ENCODE assay signal across 8 mouse cellular contexts in the genomic region with DNA sequence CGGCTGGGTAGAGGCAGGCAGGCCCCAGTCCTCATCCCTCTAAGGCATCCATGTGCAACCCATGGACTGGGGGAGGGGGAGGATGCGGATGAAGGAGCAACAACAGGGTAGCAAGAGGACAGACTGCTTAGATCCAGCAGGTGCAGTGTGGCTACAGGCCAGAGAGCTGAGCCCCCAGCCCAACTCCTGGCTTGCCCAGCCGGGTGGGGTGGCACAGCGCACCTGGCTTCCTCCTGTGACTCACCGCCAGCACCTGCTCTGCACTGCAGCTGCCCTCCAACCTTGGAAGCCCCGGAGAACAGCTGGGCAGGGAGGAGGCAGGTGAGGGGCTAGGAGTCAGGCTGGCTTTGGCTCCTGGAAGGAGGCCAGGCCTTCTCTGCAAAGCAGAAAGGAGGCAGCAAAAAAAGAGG. TPM values are rescaled to one million over a fixed set of nuclear protein-coding genes. Genes with fewer than 3 reads are reported as not detected.
DNase-seq lines count a peak whose midpoint lies in the region; ATAC-seq and TF ChIP-seq lines count a peak whose summit lies in the region.

No protein-coding gene starts in this region.

- H3K9ac ChIP-seq in heart, embryonic 12.5 days, result peak overlapping the region; percentile 66
- no peak overlapping the region for H3K9ac ChIP-seq in ES-E14 (ENCODE audit: insufficient read depth, low read depth, low read length, poor library complexity, severe bottlenecking)
- peak overlapping the region; percentile 35; the same call in 1 of the 2 replicates for H3K9ac ChIP-seq in heart, postnatal 0 days (replicated peaks; ENCODE audit: low read depth, low read length)
- H3K9ac ChIP-seq in midbrain, embryonic 13.5 days (replicated peaks), result peak overlapping the region; percentile 59

- peaks cover 69% of the 10 kb centered on the region for H3K4me1 ChIP-seq in heart, embryonic 12.5 days (replicated peaks)
- peaks cover 10 to 40% of the 10 kb centered on the region in 2 experiments for H3K4me1 ChIP-seq in ES-E14 (ENCODE audit: control insufficient read depth in 2 of 2, insufficient read depth in 2 of 2, low read length in 2 of 2, poor library complexity in 1 of 2)
- H3K4me1 ChIP-seq in heart, postnatal 0 days (ENCODE audit: control insufficient read depth, insufficient read depth), result peaks cover 34% of the 10 kb centered on the region
- H3K4me1 ChIP-seq in midbrain, embryonic 13.5 days (replicated peaks), result peaks cover 32% of the 10 kb centered on the region

- DNase-seq in heart, adult 18-20 months, result no peak
- no peak for DNase-seq in ES-E14 (ENCODE audit: low read depth, low spot score)
- DNase-seq in heart, postnatal 0 days (ENCODE audit: low spot score), result no peak
- no peak for DNase-seq in embryo, embryonic 9.5 days (ENCODE audit: extremely low spot score)
- no peak for DNase-seq in spleen, postnatal 10 days (ENCODE audit: low spot score in 2 of 2)

- H3K36me3 ChIP-seq in heart, embryonic 12.5 days, result no peaks in the 10 kb centered on the region
- no peaks in the 10 kb centered on the region for H3K36me3 ChIP-seq in ES-E14 (ENCODE audit: control insufficient read depth, insufficient read depth, low read length, poor library complexity, severe bottlenecking)
- H3K36me3 ChIP-seq in heart, postnatal 0 days (replicated peaks; ENCODE audit: control insufficient read depth, insufficient read depth, low read length), result no peaks in the 10 kb centered on the region
- no peaks in the 10 kb centered on the region for H3K36me3 ChIP-seq in midbrain, embryonic 13.5 days

- no peak for TF ChIP-seq CTCF in heart, postnatal 0 days (IDR thresholded peaks at IDR 0.05; ENCODE audit: low read depth)

- no peaks in the 10 kb centered on the region for H3K27me3 ChIP-seq in heart, embryonic 12.5 days (replicated peaks)
- no peaks in the 10 kb centered on the region for H3K27me3 ChIP-seq in heart, postnatal 0 days (ENCODE audit: control insufficient read depth, insufficient read depth, low read length)
- H3K27me3 ChIP-seq in midbrain, embryonic 13.5 days, result peaks cover 25% of the 10 kb centered on the region

- peak overlapping the region; percentile 93 for H3K27ac ChIP-seq in heart, embryonic 12.5 days (ENCODE audit: poor library complexity, severe bottlenecking)
- H3K27ac ChIP-seq in ES-E14 (ENCODE audit: insufficient read depth, low read depth, low read length, poor library complexity, severe bottlenecking), result peak overlapping the region; percentile 0; the same call in 1 of the 2 replicates
- peak overlapping the region; percentile 76 for H3K27ac ChIP-seq in heart, postnatal 0 days (ENCODE audit: low read depth)
- peak overlapping the region; percentile 89 for H3K27ac ChIP-seq in midbrain, embryonic 13.5 days

- ATAC-seq in heart, embryonic 12.5 days (ENCODE audit: insufficient number of reproducible peaks, low FRiP score), result peak; percentile 10; the same call in 1 of the 2 replicates
- no peak for ATAC-seq in heart, postnatal 0 days (ENCODE audit: insufficient read depth, low read depth)
- peak; percentile 72 for ATAC-seq in midbrain, embryonic 13.5 days
- no peak for ATAC-seq in granulocyte monocyte progenitor cell, adult 5-6 weeks (replicated peaks; ENCODE audit: poor library complexity, severe bottlenecking)

- in situ Hi-C loops in ES-E14 (cut with MboI; ENCODE audit: low sequenced_read_pairs in 2 of 2, unreplicated experiment in 2 of 2), result no loop called here

- WGBS in heart, embryonic 12.5 days, result 30% methylated on average over 6 of the region's 6 CpGs
- 37% methylated on average over 6 of the region's 6 CpGs for WGBS in heart, postnatal 0 days
- 14% methylated on average over 6 of the region's 6 CpGs for WGBS in midbrain, embryonic 13.5 days

- peak overlapping the region; percentile 26 for H3K4me3 ChIP-seq in heart, embryonic 12.5 days
- peak overlapping the region in 1 of 2 experiments; percentile 45; a peak in 1 of 4 replicates for H3K4me3 ChIP-seq in ES-E14 (ENCODE audit: insufficient read depth in 1 of 2, low read depth in 1 of 2, low read length in 2 of 2, poor library complexity in 1 of 2, severe bottlenecking in 1 of 2)
- peak overlapping the region; percentile 14; the same call in 1 of the 2 replicates for H3K4me3 ChIP-seq in heart, postnatal 0 days (ENCODE audit: low read depth, low read length)
- no peak overlapping the region for H3K4me3 ChIP-seq in midbrain, embryonic 13.5 days (replicated peaks)

- TF ChIP-seq EP300 in heart, postnatal 0 days (IDR thresholded peaks at IDR 0.05; ENCODE audit: low read depth), result no peak

- H3K9me3 ChIP-seq in heart, embryonic 12.5 days (replicated peaks), result no peaks in the 10 kb centered on the region
- H3K9me3 ChIP-seq in ES-E14 (ENCODE audit: control insufficient read depth, insufficient read depth, low read depth, low read length), result no peaks in the 10 kb centered on the region
- H3K9me3 ChIP-seq in heart, postnatal 0 days (replicated peaks; ENCODE audit: control insufficient read depth, low read length), result no peaks in the 10 kb centered on the region
- H3K9me3 ChIP-seq in midbrain, embryonic 13.5 days, result no peaks in the 10 kb centered on the region

- peak overlapping the region; percentile 63 for H3K4me2 ChIP-seq in heart, embryonic 12.5 days
- H3K4me2 ChIP-seq in heart, postnatal 0 days (ENCODE audit: low read depth, low read length), result peak overlapping the region; percentile 47
- H3K4me2 ChIP-seq in midbrain, embryonic 13.5 days (replicated peaks), result peak overlapping the region; percentile 41

TF ChIP-seq in ES-E14, 5 proteins besides CTCF, POLR2A, EP300 and RAD21:
- TF ChIP-seq HCFC1 (IDR thresholded peaks at IDR 0.05; ENCODE audit: borderline replicate concordance, insufficient read depth, low read length) (no peak), ZC3H11A (IDR thresholded peaks at IDR 0.05; ENCODE audit: borderline replicate concordance, low read depth, low read length) (no peak), ZNF384 (IDR thresholded peaks at IDR 0.05; ENCODE audit: low read depth, low read length) (no peak), CHD2 (IDR thresholded peaks at IDR 0.05; ENCODE audit: low read depth, low read length) (no peak), MAFK (IDR thresholded peaks at IDR 0.05; ENCODE audit: insufficient read depth, low read depth, low read length) (no peak)

RNA-seq across cellular contexts. Expression of a gene that starts 21.8 kb away (rescaled TPM):
- polyA plus RNA-seq in heart, embryonic 12.5 days (2016; fragmentation: Nextera tagmentation; extraction: Ambion mirVana), result 11.9 and 13.3 TPM in 2 replicates
- total RNA-seq in heart, adult 18-20 months (2021), result 10 to 100 TPM in 1 of 2 experiments, 1 to 10 TPM in 1; 9.2 to 10.4 TPM
- 9.8 and 10.0 TPM in 2 replicates for total RNA-seq in ES-E14 (2012; rRNA removed)
- 11.9 and 13.2 TPM in 2 replicates for total RNA-seq in heart, postnatal 0 days (2014; rRNA removed; ENCODE audit: low replicate concordance)
- polyA plus RNA-seq in heart, postnatal 0 days (2015; fragmentation: Nextera tagmentation; extraction: Ambion mirVana), result 5.7 and 6.1 TPM in 2 replicates
- polyA plus RNA-seq in midbrain, embryonic 13.5 days (2015; fragmentation: Nextera tagmentation; extraction: Ambion mirVana), result 33.4 and 35.4 TPM in 2 replicates
- total RNA-seq in granulocyte monocyte progenitor cell, adult 5-6 weeks (2014; fragmentation: Nextera tagmentation), result 2.0 and 2.3 TPM in 2 replicates
- 1.9 and 2.1 TPM in 2 replicates for total RNA-seq in granulocyte monocyte progenitor cell, adult 5-6 weeks (2017)

RNA-seq across cellular contexts. Expression of a gene that starts 32.7 kb away (rescaled TPM):
- polyA plus RNA-seq in heart, embryonic 12.5 days (2016; fragmentation: Nextera tagmentation; extraction: Ambion mirVana), result 23.1 and 24.4 TPM in 2 replicates
- total RNA-seq in heart, adult 18-20 months (2021), result 1 to 10 TPM; 5.8 to 6.2 TPM
- 11.3 and 15.7 TPM in 2 replicates for total RNA-seq in ES-E14 (2012; rRNA removed)
- total RNA-seq in heart, postnatal 0 days (2014; rRNA removed; ENCODE audit: low replicate concordance), result 32.7 and 34.9 TPM in 2 replicates
- polyA plus RNA-seq in heart, postnatal 0 days (2015; fragmentation: Nextera tagmentation; extraction: Ambion mirVana), result 26.6 and 29.0 TPM in 2 replicates
- 22.1 and 22.3 TPM in 2 replicates for polyA plus RNA-seq in midbrain, embryonic 13.5 days (2015; fragmentation: Nextera tagmentation; extraction: Ambion mirVana)
- total RNA-seq in granulocyte monocyte progenitor cell, adult 5-6 weeks (2014; fragmentation: Nextera tagmentation), result 4.9 and 6.5 TPM in 2 replicates
- total RNA-seq in granulocyte monocyte progenitor cell, adult 5-6 weeks (2017), result 3.1 and 7.2 TPM in 2 replicates

RNA-seq across cellular contexts. Expression of a gene that starts 40.8 kb away (rescaled TPM):
- 0.40 TPM in 1 of 2 replicates, not detected in the other for polyA plus RNA-seq in heart, embryonic 12.5 days (2016; fragmentation: Nextera tagmentation; extraction: Ambion mirVana)
- total RNA-seq in heart, adult 18-20 months (2021), result 100 to 1,000 TPM; 174 to 267 TPM
- total RNA-seq in ES-E14 (2012; rRNA removed), result 0.21 TPM in 1 of 2 replicates, not detected in the other
- total RNA-seq in heart, postnatal 0 days (2014; rRNA removed; ENCODE audit: low replicate concordance), result not detected in 2 replicates
- polyA plus RNA-seq in heart, postnatal 0 days (2015; fragmentation: Nextera tagmentation; extraction: Ambion mirVana), result 1.2 TPM in 1 of 2 replicates, not detected in the other
- polyA plus RNA-seq in midbrain, embryonic 13.5 days (2015; fragmentation: Nextera tagmentation; extraction: Ambion mirVana), result not detected in 2 replicates
- not detected in 2 replicates for total RNA-seq in granulocyte monocyte progenitor cell, adult 5-6 weeks (2014; fragmentation: Nextera tagmentation)
- 0.93 TPM in 1 of 2 replicates, not detected in the other for total RNA-seq in granulocyte monocyte progenitor cell, adult 5-6 weeks (2017)

RNA-seq across cellular contexts. Expression of a gene that starts 43.3 kb away (rescaled TPM):
- 14.9 and 16.8 TPM in 2 replicates for polyA plus RNA-seq in heart, embryonic 12.5 days (2016; fragmentation: Nextera tagmentation; extraction: Ambion mirVana)
- 100 to 1,000 TPM; 315 to 408 TPM for total RNA-seq in heart, adult 18-20 months (2021)
- total RNA-seq in ES-E14 (2012; rRNA removed), result 5.0 and 5.5 TPM in 2 replicates
- total RNA-seq in heart, postnatal 0 days (2014; rRNA removed; ENCODE audit: low replicate concordance), result 62.2 and 93.8 TPM in 2 replicates
- 26.7 and 34.2 TPM in 2 replicates for polyA plus RNA-seq in heart, postnatal 0 days (2015; fragmentation: Nextera tagmentation; extraction: Ambion mirVana)
- polyA plus RNA-seq in midbrain, embryonic 13.5 days (2015; fragmentation: Nextera tagmentation; extraction: Ambion mirVana), result 16.1 and 19.0 TPM in 2 replicates
- total RNA-seq in granulocyte monocyte progenitor cell, adult 5-6 weeks (2014; fragmentation: Nextera tagmentation), result 7.0 and 12.2 TPM in 2 replicates
- 5.8 and 8.4 TPM in 2 replicates for total RNA-seq in granulocyte monocyte progenitor cell, adult 5-6 weeks (2017)

Comparison
In these comparisons a context has a peak if more than half of its experiments do, and no peak if none do; other contexts are left out.
1. ATAC-seq: peak in heart, embryonic 12.5 days (single experiment) and midbrain, embryonic 13.5 days (single experiment); none in heart, postnatal 0 days (single experiment) and granulocyte monocyte progenitor cell, adult 5-6 weeks (single experiment).
2. RNA of a gene that starts 40.8 kb away (total RNA-seq): 174 to 267 TPM in heart, adult 18-20 months; 0.93 TPM in granulocyte monocyte progenitor cell, adult 5-6 weeks, 0.21 TPM in ES-E14 and not detected in heart, postnatal 0 days; every median in the first group is over 10 times any median in the second.
3. H3K27ac ChIP-seq: peak in every context shown above with its lines; median percentile 93 in heart, embryonic 12.5 days; 89 in midbrain, embryonic 13.5 days; 76 in heart, postnatal 0 days; 0 in ES-E14.
4. Peak in every context shown above with its lines, with median percentiles within 50 percentile points of each other: H3K4me2 ChIP-seq.